Mouse (Mus musculus): ENCODE data around the gene Vma21-ps. TPM values are rescaled to one million over a fixed set of nuclear protein-coding genes. Genes with fewer than 3 reads are reported as not detected.
"Not testable (repeated sequence)": the region's sequence is repeated elsewhere in the genome, so short reads cannot be mapped to it uniquely, and the experiment has no call there.

Gene Vma21-ps
- 1.6 and 4.4 TPM in 2 replicates for polyA plus RNA-seq (2015; fragmentation: Nextera tagmentation; extraction: Ambion mirVana)

- not testable (repeated sequence) for H3K9ac ChIP-seq; H3K4me3 ChIP-seq; H3K36me3 ChIP-seq; H3K4me2 ChIP-seq; H3K27me3 ChIP-seq; H3K9me3 ChIP-seq; ATAC-seq (ENCODE audit: insufficient number of reproducible peaks, insufficient read depth, low FRiP score, low TSS enrichment, low read depth); H3K4me1 ChIP-seq; H3K27ac ChIP-seq
- 95% methylated on average over 10 of the region's 10 CpGs for WGBS
Observed at GRCm38 (mm10) chr4:52497144-52497543, at the start of gene Vma21-ps. Vma21-ps (minus strand) TSS chr4:52497244.

GRCm38 (mm10) chr4:52543001-52543400 lies 46.0 kb upstream of the Vma21-ps start:
- Histone ChIP-seq H3K27me3 (no peaks in the 10 kb centered on the region), H3K4me1 (no peaks in the 10 kb centered on the region), H3K4me2 (no peak overlapping the region), H3K27ac (no peak overlapping the region), H3K9me3 (no peaks in the 10 kb centered on the region), H3K9ac (no peak overlapping the region), H3K4me3 (no peak overlapping the region), H3K36me3 (no peaks in the 10 kb centered on the region)
- ATAC-seq (ENCODE audit: insufficient number of reproducible peaks, insufficient read depth, low FRiP score, low TSS enrichment, low read depth): no peak
- 78% methylated on average over 3 of the region's 3 CpGs for WGBS

DNA sequence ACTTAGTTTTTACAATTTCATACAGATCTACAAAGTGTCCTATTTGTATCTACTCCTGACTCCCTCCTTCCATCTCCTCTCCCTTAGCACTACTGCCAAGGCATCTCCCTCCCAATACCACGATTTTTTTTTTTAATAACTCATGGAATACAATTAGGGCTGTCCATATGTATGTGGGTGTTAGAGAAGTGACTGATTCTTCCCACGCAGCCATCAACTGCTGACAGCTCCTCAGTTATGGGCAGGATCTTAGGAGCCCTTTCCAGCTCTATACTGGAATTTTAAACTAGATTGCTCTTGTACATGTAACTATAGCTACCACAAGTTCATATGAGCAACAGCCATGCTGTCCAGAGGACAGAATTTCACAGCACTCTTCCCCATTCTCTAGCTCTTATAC lies 33.6 kb upstream of the Vma21-ps start:
- Histone ChIP-seq H3K27ac (no peak overlapping the region), H3K27me3 (no peaks in the 10 kb centered on the region), H3K9me3 (no peaks in the 10 kb centered on the region), H3K4me1 (no peaks in the 10 kb centered on the region), H3K4me3 (no peak overlapping the region), H3K4me2 (no peak overlapping the region), H3K9ac (no peak overlapping the region), H3K36me3 (no peaks in the 10 kb centered on the region)
- no peak for ATAC-seq (ENCODE audit: insufficient number of reproducible peaks, insufficient read depth, low FRiP score, low TSS enrichment, low read depth)
- 74% methylated on average over 2 of the region's 2 CpGs for WGBS

- H3K9me3 ChIP-seq: no peaks in the 10 kb centered on the region
- H3K36me3 ChIP-seq: no peaks in the 10 kb centered on the region
- no peak overlapping the region for H3K27ac ChIP-seq
- ATAC-seq (ENCODE audit: insufficient number of reproducible peaks, insufficient read depth, low FRiP score, low TSS enrichment, low read depth): no peak
- no peaks in the 10 kb centered on the region for H3K27me3 ChIP-seq
- no peak overlapping the region for H3K4me3 ChIP-seq
- 64% methylated on average over 5 of the region's 5 CpGs for WGBS
- no peak overlapping the region for H3K9ac ChIP-seq
- no peak overlapping the region for H3K4me2 ChIP-seq
- H3K4me1 ChIP-seq: no peaks in the 10 kb centered on the region
Observed at GRCm38 (mm10) chr4:52526464-52526863, 29.4 kb upstream of the Vma21-ps start.

DNA sequence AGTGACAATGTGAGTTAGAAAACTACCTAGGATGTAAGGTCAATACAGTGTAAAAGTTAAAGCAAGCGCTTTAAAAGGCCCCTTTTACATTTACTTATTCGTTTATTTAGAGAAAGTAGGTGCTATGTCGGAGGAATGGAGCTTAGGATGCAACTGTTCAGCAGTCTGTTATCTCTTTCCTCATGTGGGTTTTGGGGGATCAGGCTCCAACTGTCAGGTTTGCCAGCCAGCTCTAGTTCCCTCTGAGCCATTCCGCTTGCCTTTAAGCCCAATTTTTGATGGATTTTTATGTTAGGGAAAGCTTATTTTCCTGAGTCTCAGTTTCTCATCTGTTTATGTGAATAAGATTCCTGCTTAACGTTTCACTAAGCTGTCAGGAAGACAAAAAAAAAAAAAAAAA lies 22.3 kb upstream of the Vma21-ps start:
- H3K4me2 ChIP-seq: no peak overlapping the region
- H3K36me3 ChIP-seq: no peaks in the 10 kb centered on the region
- H3K27me3 ChIP-seq: no peaks in the 10 kb centered on the region
- no peaks in the 10 kb centered on the region for H3K4me1 ChIP-seq
- H3K27ac ChIP-seq: no peak overlapping the region
- no peaks in the 10 kb centered on the region for H3K9me3 ChIP-seq
- H3K9ac ChIP-seq: no peak overlapping the region
- H3K4me3 ChIP-seq: no peak overlapping the region
- no peak for ATAC-seq (ENCODE audit: insufficient number of reproducible peaks, insufficient read depth, low FRiP score, low TSS enrichment, low read depth)
- 82% methylated on average over 5 of the region's 5 CpGs for WGBS

- no peak overlapping the region for H3K4me3 ChIP-seq
- no peaks in the 10 kb centered on the region for H3K36me3 ChIP-seq
- no peaks in the 10 kb centered on the region for H3K27me3 ChIP-seq
- H3K4me1 ChIP-seq: no peaks in the 10 kb centered on the region
- no peak overlapping the region for H3K27ac ChIP-seq
- no peaks in the 10 kb centered on the region for H3K9me3 ChIP-seq
- H3K4me2 ChIP-seq: no peak overlapping the region
- no peak for ATAC-seq (ENCODE audit: insufficient number of reproducible peaks, insufficient read depth, low FRiP score, low TSS enrichment, low read depth)
- H3K9ac ChIP-seq: no peak overlapping the region
- WGBS: 21% methylated on average over 4 of the region's 4 CpGs
Observed at GRCm38 (mm10) chr4:52517580-52517979, 20.5 kb upstream of the Vma21-ps start.

DNA sequence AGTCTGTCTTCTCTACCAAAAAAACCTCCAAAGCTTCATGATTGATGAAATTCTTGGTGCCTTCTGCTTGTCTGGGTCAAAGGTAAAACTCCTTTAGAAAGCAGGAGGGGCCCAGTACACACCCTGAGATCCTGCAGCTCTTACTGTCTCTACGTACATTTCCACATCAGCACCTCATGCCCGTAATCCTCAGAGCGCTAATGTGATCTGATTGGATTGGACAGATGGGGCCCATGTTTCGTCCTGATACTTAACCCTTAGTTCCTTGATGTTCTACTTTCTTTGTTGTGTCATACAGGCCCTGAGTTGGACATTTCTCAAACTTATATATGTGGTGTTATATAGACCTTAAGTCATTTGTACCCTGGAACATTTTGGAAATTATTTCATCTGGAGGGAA lies 9.6 kb downstream of the Vma21-ps start:
- Histone ChIP-seq H3K4me3 (no peak overlapping the region), H3K9ac (no peak overlapping the region), H3K4me2 (no peak overlapping the region), H3K36me3 (peaks cover 29% of the 10 kb centered on the region), H3K9me3 (no peaks in the 10 kb centered on the region), H3K27ac (no peak overlapping the region), H3K4me1 (no peaks in the 10 kb centered on the region), H3K27me3 (no peaks in the 10 kb centered on the region)
- 78% methylated on average over 4 of the region's 4 CpGs for WGBS
- ATAC-seq (ENCODE audit: insufficient number of reproducible peaks, insufficient read depth, low FRiP score, low TSS enrichment, low read depth): no peak

- H3K36me3 ChIP-seq: peaks cover 59% of the 10 kb centered on the region
- no peaks in the 10 kb centered on the region for H3K9me3 ChIP-seq
- ATAC-seq (ENCODE audit: insufficient number of reproducible peaks, insufficient read depth, low FRiP score, low TSS enrichment, low read depth): no peak
- no peaks in the 10 kb centered on the region for H3K4me1 ChIP-seq
- no peak overlapping the region for H3K4me3 ChIP-seq
- 76% methylated on average over 3 of the region's 3 CpGs for WGBS
- H3K27me3 ChIP-seq: no peaks in the 10 kb centered on the region
- no peak overlapping the region for H3K27ac ChIP-seq
- H3K4me2 ChIP-seq: no peak overlapping the region
- H3K9ac ChIP-seq: no peak overlapping the region
Observed at GRCm38 (mm10) chr4:52473431-52473830, 23.6 kb downstream of the Vma21-ps start.

DNA sequence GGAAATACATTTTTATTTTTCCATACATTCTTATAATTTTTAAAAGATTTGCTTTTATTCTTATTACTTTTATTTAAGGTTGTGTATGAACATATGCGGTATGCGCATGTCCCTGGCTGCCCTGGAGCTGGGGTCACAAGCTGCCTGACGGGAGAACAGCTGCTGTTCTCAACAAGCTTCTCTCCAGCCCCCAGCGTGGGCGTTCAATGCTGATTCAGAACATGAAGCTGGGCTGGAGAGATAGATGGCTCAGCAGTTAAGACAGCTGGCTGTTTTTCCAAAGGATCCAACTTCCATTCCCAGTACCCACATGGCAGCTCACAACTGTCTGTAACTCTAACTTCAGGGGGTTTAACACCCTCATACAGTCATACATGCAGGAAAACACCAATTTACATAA lies 35.7 kb downstream of the Vma21-ps start:
- no peak overlapping the region for H3K27ac ChIP-seq
- no peak overlapping the region for H3K4me3 ChIP-seq
- WGBS: 94% methylated on average over 5 of the region's 5 CpGs
- no peaks in the 10 kb centered on the region for H3K27me3 ChIP-seq
- H3K9ac ChIP-seq: no peak overlapping the region
- H3K4me1 ChIP-seq: no peaks in the 10 kb centered on the region
- ATAC-seq (ENCODE audit: insufficient number of reproducible peaks, insufficient read depth, low FRiP score, low TSS enrichment, low read depth): no peak
- peaks cover 4% of the 10 kb centered on the region; the same call in 1 of the 2 replicates for H3K9me3 ChIP-seq
- peaks cover 47% of the 10 kb centered on the region for H3K36me3 ChIP-seq
- H3K4me2 ChIP-seq: no peak overlapping the region

DNA sequence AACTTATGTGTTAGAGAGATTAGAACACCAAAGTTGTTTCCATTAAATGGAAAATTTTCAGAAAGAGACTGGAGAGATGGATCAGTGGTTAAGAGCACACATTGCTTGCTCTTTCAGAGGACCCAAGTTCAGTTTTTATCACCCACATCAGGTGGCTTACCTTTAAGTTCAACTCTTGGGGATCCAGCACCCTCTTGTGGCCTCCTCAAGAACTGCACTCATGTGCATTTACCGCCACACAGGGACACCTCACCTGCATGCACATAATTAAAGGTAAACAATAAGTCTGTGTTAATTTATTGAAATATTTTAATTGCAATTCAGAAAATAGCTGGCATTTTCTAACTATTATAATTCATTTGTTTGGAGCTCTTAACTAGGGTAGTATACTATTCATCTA lies 37.3 kb downstream of the Vma21-ps start:
- Histone ChIP-seq H3K9ac (no peak overlapping the region), H3K4me1 (no peaks in the 10 kb centered on the region), H3K4me3 (no peak overlapping the region), H3K27me3 (no peaks in the 10 kb centered on the region), H3K4me2 (no peak overlapping the region), H3K9me3 (peaks cover 4% of the 10 kb centered on the region; the same call in 1 of the 2 replicates), H3K36me3 (peaks cover 57% of the 10 kb centered on the region), H3K27ac (no peak overlapping the region)
- 89% methylated on average over 1 of the region's 1 CpGs for WGBS
- ATAC-seq (ENCODE audit: insufficient number of reproducible peaks, insufficient read depth, low FRiP score, low TSS enrichment, low read depth): no peak

Other genes starting within 250 kb of the Vma21-ps start
- gene Smc2, start 58.0 kb downstream of the Vma21-ps start, polyA plus RNA-seq (2015; fragmentation: Nextera tagmentation; extraction: Ambion mirVana): 199 and 229 TPM in 2 replicates
- not detected in 2 replicates for gene Toporsl, start 99.0 kb upstream of the Vma21-ps start, polyA plus RNA-seq (2015; fragmentation: Nextera tagmentation; extraction: Ambion mirVana)

Data from embryonic facial prominence, embryonic 13.5 days (tissue).